14 mouse cellular contexts compared by ENCODE assay signal in the genomic region with DNA sequence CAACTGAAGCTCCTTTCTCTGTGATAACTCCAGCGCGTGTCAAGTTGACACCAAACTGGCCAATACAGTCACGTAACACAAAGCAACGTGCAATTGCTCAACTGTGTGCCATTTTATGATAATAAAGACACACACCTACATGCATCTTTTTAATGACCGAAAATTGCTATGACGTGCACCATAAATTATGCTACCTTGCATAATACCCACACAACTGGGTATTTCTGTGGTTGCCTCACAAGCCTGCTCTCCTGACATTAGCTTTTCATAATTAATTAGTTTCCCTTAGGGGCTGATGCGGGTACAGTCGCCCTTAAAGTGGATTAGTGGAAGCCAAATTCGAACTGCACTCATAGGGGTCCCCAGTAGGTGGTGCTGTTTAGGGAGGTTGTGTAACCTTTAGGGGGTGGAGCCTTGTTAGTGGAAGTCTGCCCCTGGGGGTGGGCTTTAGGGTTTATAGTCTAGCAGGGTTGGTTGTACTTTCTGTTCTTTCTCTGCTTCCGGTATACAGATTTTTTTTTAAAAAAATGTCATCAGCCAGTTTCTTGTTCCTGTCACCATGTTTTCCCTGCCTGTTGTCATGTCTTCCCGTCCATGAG. TPM values are rescaled to one million over a fixed set of nuclear protein-coding genes. Genes with fewer than 3 reads are reported as not detected.
DNase-seq lines count a peak whose midpoint lies in the region; ATAC-seq and TF ChIP-seq lines count a peak whose summit lies in the region.
"Had no signal": no experiment of that assay in that cellular context is flagged by ENCODE, and none has a peak within 500 bp of the region (broad histone marks: within the 10 kb centered on the region; RNA-seq: fewer than 3 reads in every experiment).

No protein-coding gene starts in this region.

- H3K9ac ChIP-seq in heart, adult 2 months (ENCODE audit: low read depth, low read length), result no peak overlapping the region
- H3K9ac ChIP-seq in lung, postnatal 0 days (replicated peaks; ENCODE audit: low read depth), result no peak overlapping the region
- H3K9ac ChIP-seq: embryonic facial prominence, embryonic 12.5 days; hindbrain, embryonic 15.5 days; stomach, embryonic 15.5 days had no signal

- H3K4me1 ChIP-seq in heart, adult 2 months (ENCODE audit: control insufficient read depth, insufficient read depth, low read length), result no peaks in the 10 kb centered on the region
- H3K4me1 ChIP-seq in lung, postnatal 0 days (ENCODE audit: insufficient read depth, low read depth, low read length), result no peaks in the 10 kb centered on the region
- H3K4me1 ChIP-seq in lung, adult 2 months (ENCODE audit: control insufficient read depth, insufficient read depth, low read length), result no peaks in the 10 kb centered on the region
- H3K4me1 ChIP-seq: embryonic facial prominence, embryonic 12.5 days; hindbrain, embryonic 15.5 days; stomach, embryonic 15.5 days had no signal

- no peak for TF ChIP-seq POLR2A in heart, adult 2 months (IDR thresholded peaks at IDR 0.05; ENCODE audit: insufficient read depth, low read depth, low read length)
- TF ChIP-seq POLR2A in lung, adult 2 months (IDR thresholded peaks at IDR 0.05; ENCODE audit: borderline replicate concordance, extremely low read depth, low read depth, low read length), result no peak

- no peaks in the 10 kb centered on the region; the same call in 1 of the 2 replicates for H3K27me3 ChIP-seq in heart, adult 2 months (ENCODE audit: control insufficient read depth, insufficient read depth, low read length)
- H3K27me3 ChIP-seq in lung, postnatal 0 days (replicated peaks; ENCODE audit: insufficient read depth, low read length), result no peaks in the 10 kb centered on the region
- H3K27me3 ChIP-seq: stomach, embryonic 15.5 days had no signal

- intact Hi-C loops in heart, adult 2 months (cut with DNase I), result loop anchor here (10.0 kb wide), 1 partner anchor 242 kb away; no protein-coding TSS in a partner anchor

- peak; percentile 33 for TF ChIP-seq CTCF in heart, adult 2 months (IDR thresholded peaks at IDR 0.05)
- peak; percentile 52 for TF ChIP-seq CTCF in lung, postnatal 0 days (IDR thresholded peaks at IDR 0.05)
- no peak for TF ChIP-seq CTCF in lung, adult 2 months (IDR thresholded peaks at IDR 0.05; ENCODE audit: insufficient read depth, low read length)

- H3K9me3 ChIP-seq in lung, postnatal 0 days (ENCODE audit: low read length), result no peaks in the 10 kb centered on the region
- H3K9me3 ChIP-seq: embryonic facial prominence, embryonic 12.5 days; hindbrain, embryonic 15.5 days; stomach, embryonic 15.5 days had no signal

- H3K36me3 ChIP-seq in heart, adult 2 months (ENCODE audit: control insufficient read depth, insufficient read depth, low read length), result no peaks in the 10 kb centered on the region
- H3K36me3 ChIP-seq in lung, postnatal 0 days (ENCODE audit: insufficient read depth, low read length), result no peaks in the 10 kb centered on the region
- H3K36me3 ChIP-seq: embryonic facial prominence, embryonic 12.5 days; hindbrain, embryonic 15.5 days; stomach, embryonic 15.5 days had no signal

- 68% methylated on average over 11 of the region's 11 CpGs for WGBS in heart, adult 2 months
- WGBS in lung, postnatal 0 days, result 73% methylated on average over 11 of the region's 11 CpGs
- 73% methylated on average over 11 of the region's 11 CpGs for WGBS in lung, adult 2 months

- no peak for TF ChIP-seq EP300 in heart, adult 2 months (IDR thresholded peaks at IDR 0.05; ENCODE audit: insufficient read depth, low read depth, low read length)
- no peak for TF ChIP-seq EP300 in lung, postnatal 0 days (IDR thresholded peaks at IDR 0.05)

- H3K4me2 ChIP-seq in lung, postnatal 0 days (replicated peaks; ENCODE audit: low read depth, low read length), result no peak overlapping the region
- H3K4me2 ChIP-seq: embryonic facial prominence, embryonic 12.5 days; hindbrain, embryonic 15.5 days; stomach, embryonic 15.5 days had no signal

- H3K79me2 ChIP-seq in heart, adult 2 months (replicated peaks; ENCODE audit: control insufficient read depth, insufficient read depth, low read length), result no peaks in the 10 kb centered on the region

- no peak for ATAC-seq in lung, postnatal 0 days
- ATAC-seq: CD4-positive, CD25-positive, alpha-beta regulatory T cell, adult 4 months had no signal

- H3K4me3 ChIP-seq in heart, adult 2 months, result no peak overlapping the region
- no peak overlapping the region for H3K4me3 ChIP-seq in lung, postnatal 0 days (ENCODE audit: low read depth, low read length)
- no peak overlapping the region for H3K4me3 ChIP-seq in lung, adult 2 months (replicated peaks; ENCODE audit: extremely low read depth, low read depth, low read length)
- H3K4me3 ChIP-seq: embryonic facial prominence, embryonic 12.5 days; hindbrain, embryonic 15.5 days; stomach, embryonic 15.5 days had no signal

- DNase-seq in heart, adult 2 months, result no peak
- DNase-seq in heart, adult 9 months (ENCODE audit: low spot score in 2 of 2), result no peak
- DNase-seq in lung, postnatal 0 days (ENCODE audit: low spot score), result peak; percentile 6
- DNase-seq in lung, adult 2 months, result no peak
- DNase-seq in R1 (ENCODE audit: low read depth, low spot score), result peak; percentile 93
- peak; percentile 6 for DNase-seq in lung, postnatal 36 days
- no peak for DNase-seq in frontal cortex, postnatal 36 days (ENCODE audit: low spot score in 2 of 2)
- DNase-seq in adrenal gland, postnatal 10 days, result no peak

- H3K27ac ChIP-seq in heart, adult 2 months, result no peak overlapping the region
- no peak overlapping the region for H3K27ac ChIP-seq in lung, postnatal 0 days (ENCODE audit: low read length)
- H3K27ac ChIP-seq: embryonic facial prominence, embryonic 12.5 days; hindbrain, embryonic 15.5 days; macrophage; stomach, embryonic 15.5 days had no signal

RNA-seq across cellular contexts. Expression of a gene that starts 30.2 kb away (rescaled TPM):
- not detected for total RNA-seq in heart, adult 2 months (2021)
- polyA plus RNA-seq in heart, adult 2 months (2012; rRNA removed), result 0.08 and 0.09 TPM in 2 replicates
- not detected in 2 replicates for polyA plus RNA-seq in lung, postnatal 0 days (2015; fragmentation: Nextera tagmentation; extraction: Ambion mirVana)
- polyA plus RNA-seq in lung, adult 2 months (2012; rRNA removed), result not detected in 2 replicates
- not detected for total RNA-seq in adrenal gland, postnatal 10 days (2021)
- total RNA-seq: left cerebral cortex, adult 18-20 months had no signal
- polyA plus RNA-seq: macrophage; stomach, embryonic 15.5 days had no signal

Comparison
In these comparisons a context has a peak if more than half of its experiments do, and no peak if none do; other contexts are left out.
1. DNase-seq: peak in lung, postnatal 0 days (single experiment), R1 (single experiment) and lung, postnatal 36 days (single experiment); none in heart, adult 2 months (0 of 2), heart, adult 9 months (0 of 2), lung, adult 2 months (single experiment), frontal cortex, postnatal 36 days (0 of 2) and adrenal gland, postnatal 10 days (single experiment).